Mouse (Mus musculus) bone marrow, adult 2 months (tissue): ENCODE measurements at regions not wholly inside any gene's neighbourhood (a gene's known extent, or its start where the extent isn't known, plus 50 kb on each side); places are given as distances from the start of the nearest gene placed in this dataset.

Experiments
- CTCF ChIP-seq: fragments of 200-500 bp; IDR thresholded peaks from 2 replicates; pipeline ENCODE4 v1.5.1; 2011; ENCODE audit warnings: low read length, control low read depth; ENCODE audit not compliant: control insufficient read depth, insufficient read depth
- POLR2A ChIP-seq: fragments of 200-500 bp; IDR thresholded peaks from 2 replicates; pipeline ENCODE4 v1.6.1; 2011; ENCODE audit warnings: low read depth, mild to moderate bottlenecking, control low read depth, low read length, borderline replicate concordance; ENCODE audit not compliant: control insufficient read depth

DNA sequence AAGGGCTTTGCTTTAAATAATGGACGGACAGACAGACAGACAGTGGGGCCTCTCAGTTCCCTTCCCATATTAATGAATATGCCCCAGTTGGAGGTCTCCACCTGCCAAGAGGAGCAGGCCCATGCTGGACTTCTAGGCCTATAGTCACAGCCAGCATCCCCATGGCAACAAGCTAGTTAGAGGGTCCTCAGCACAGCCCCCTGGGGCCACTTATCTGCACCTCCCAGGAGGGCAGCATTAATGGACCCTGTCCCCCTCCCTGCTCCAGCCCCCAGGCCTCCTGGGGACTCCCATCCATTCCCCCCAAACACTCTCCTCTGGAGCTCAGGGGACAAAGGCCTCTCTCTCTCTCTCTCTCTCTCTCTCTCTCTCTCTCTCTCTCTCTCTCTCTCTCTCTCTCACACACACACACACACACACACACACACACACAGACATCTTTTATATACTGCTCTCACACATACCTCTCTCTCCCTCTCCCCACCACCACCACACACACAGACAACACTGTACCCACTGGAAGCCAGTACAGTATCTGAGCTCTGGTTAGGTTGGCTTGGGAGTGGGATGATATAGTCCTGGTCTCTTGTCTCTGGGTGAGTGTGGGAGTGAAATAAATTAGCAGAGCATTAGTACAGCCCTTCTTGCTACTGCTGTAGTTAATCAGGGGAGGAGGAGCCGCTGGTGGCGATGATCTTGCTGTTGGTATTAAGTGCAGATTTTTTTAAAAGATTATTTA, 127.7 kb downstream of the Mrm1 start:
- TF ChIP-seq CTCF (no peak), POLR2A (no peak)
